Mouse (Mus musculus) spleen, adult 12 weeks (tissue): ENCODE measurements around the gene Lgals3bp.

Source experiments
- DNase-seq: peaks from one replicate; pipeline ENCODE4 v3.0.0; 2022; ENCODE audit warnings: low spot score

Lgals3bp gene

DNA sequence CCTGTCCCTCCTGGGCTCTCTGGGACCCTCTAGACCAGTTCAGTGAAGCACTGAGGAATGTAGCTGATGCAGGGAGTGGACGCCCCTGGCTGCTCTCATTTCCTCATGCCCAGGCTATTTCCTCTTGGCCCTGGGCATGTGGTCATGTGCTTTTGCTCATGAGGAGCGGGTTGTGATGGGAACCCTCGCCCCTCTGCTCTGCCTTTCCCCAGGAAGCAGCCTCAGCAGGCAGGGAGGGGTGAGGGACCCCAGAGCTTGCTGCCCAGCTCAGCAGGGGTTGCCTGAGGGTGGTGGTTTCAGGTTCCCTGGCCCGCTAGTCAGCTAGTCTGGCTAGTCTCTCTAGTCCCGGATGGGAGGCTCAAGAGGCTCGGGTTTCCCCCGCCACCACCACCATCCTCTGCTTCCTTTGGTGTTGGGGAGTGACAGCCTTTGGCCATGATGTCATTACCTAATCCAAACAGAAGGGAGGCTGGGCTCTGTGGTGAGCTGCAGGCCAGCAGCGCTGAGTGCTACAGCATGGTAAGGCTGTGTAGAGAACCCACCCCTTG lies 38.8 kb downstream of the Lgals3bp start:
- DNase-seq: no peak

DNA sequence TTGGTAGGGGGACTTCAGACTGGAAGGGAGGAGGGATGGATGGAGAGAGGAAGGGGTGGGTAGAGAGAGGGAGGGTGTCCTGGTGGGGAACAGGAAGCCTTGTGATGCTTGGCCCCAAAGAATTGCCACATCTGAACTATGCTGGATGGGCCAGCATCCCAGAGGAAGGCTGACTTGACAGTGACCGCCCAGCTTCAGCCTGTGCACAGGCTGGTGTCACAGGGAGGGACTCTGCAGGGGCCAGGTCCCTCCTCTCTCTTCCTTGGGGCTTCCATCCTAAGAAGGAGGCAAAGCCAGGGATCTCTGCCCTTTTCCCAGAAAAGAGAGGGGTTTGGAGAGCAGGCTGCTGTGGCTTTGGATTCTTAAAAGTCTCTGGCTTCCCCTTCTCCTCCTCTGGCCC lies 39.4 kb downstream of the Lgals3bp start:
- no peak for DNase-seq

- DNase-seq: no peak
Measured at GRCm38 (mm10) chr11:118360907-118361341, 41.0 kb downstream of the Lgals3bp start.

GRCm38 (mm10) chr11:118360491-118360890 lies 41.4 kb downstream of the Lgals3bp start:
- DNase-seq: no peak

GRCm38 (mm10) chr11:118355640-118356039 lies 46.3 kb downstream of the Lgals3bp start, which contains the start of gene Timp2:
Timp2 (minus strand) TSS chr11:118355740.
- DNase-seq: no peak

DNA sequence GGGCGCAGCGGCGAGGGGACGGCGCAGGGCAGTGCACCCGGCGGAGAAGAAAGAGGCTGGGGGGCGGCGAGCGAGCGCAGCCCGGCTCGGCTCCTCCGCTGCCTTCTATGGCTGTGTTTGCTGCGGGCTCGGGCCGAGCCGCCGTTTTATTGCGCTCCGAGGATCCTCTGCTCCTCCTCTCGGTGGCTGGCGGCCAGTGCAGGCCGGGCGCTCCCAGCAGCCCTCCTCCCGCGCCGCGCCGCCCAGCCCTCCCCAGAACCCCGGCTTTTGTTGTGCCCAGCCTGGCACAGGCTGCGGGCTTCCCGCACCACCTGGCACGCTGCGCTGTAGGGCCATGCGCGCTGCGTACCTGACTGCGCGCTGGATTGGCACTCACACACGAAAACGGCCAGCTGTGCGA lies 46.7 kb downstream of the Lgals3bp start:
- DNase-seq: peak; percentile 22

- no peak for DNase-seq
Measured at GRCm38 (mm10) chr11:118354636-118355191, 47.2 kb downstream of the Lgals3bp start.

DNA sequence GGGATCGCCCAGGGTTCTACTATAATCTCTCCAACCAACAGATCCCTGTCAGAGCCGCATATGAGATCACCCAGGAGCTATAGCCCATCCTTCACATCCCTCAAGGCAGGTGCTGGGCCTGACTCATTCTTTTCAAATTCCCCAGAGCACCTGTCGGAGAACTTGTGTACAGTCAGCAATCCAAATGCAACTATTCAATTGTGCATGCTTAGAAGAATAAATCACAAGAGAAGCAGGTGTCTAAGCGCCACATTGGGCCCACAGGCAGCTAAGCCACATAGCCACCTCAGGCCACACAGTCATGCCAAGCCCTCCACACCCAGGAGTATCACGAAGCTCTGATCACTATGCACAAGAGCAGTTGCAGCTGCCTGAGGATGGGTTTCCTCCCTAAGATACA lies 52.4 kb downstream of the Lgals3bp start:
- no peak for DNase-seq

- peak; percentile 15 for DNase-seq
Measured at GRCm38 (mm10) chr11:118348877-118349276, 53.0 kb downstream of the Lgals3bp start.

- no peak for DNase-seq
Measured at GRCm38 (mm10) chr11:118348419-118348818, 53.5 kb downstream of the Lgals3bp start.

DNA sequence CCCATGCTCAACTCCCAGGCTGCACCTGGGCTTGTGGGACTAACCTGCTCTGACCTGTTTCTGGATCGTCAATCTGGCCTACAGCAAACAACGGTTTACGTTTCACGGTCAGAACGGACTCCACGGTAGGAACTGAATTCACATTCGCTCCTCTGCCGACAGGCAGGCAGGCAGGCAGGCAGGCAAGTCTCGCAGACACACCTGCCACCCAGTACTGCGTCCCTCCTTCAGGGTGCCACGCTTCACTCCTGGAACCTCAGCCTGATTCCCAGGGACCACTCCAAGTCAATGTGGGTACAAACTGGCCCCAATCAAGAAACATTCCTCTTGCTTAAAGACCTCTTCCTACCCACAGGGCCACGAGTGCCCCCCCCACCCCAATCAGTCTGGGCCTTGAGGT lies 54.0 kb downstream of the Lgals3bp start:
- DNase-seq: no peak

GRCm38 (mm10) chr11:118347391-118347790 lies 54.5 kb downstream of the Lgals3bp start:
- no peak for DNase-seq

- DNase-seq: no peak
Measured at GRCm38 (mm10) chr11:118346395-118347096, 55.3 kb downstream of the Lgals3bp start.

GRCm38 (mm10) chr11:118345693-118346092 lies 56.2 kb downstream of the Lgals3bp start:
- DNase-seq: no peak

DNA sequence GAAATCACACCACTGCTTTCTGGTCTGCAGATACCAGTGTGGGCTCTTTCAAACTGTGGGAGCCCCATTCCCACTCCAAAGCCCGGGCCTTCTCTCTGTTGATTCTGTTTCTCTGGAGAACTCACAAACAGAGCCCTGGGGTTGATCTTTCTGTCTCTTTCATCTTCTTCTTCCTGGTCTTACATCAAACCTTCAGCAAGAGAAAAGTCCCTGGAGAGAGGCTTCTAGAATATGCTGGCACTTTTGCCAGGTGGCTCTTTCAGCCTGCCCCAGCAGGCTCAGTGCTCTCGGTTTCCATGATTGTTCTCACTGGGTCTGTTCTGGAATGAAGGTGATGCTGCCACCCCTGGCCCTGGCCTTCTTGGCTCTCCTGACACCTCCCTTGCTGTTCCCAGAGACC lies 58.3 kb downstream of the Lgals3bp start:
- DNase-seq: no peak
